Mouse (Mus musculus): ENCODE measurements around the gene Trim41. TPM values are rescaled to one million over a fixed set of nuclear protein-coding genes. Genes with fewer than 3 reads are reported as not detected.

The Trim41 gene
- total and polyA plus RNA-seq, 3 experiments, result 13.8 to 56.6 (median 56.5) TPM

DNA sequence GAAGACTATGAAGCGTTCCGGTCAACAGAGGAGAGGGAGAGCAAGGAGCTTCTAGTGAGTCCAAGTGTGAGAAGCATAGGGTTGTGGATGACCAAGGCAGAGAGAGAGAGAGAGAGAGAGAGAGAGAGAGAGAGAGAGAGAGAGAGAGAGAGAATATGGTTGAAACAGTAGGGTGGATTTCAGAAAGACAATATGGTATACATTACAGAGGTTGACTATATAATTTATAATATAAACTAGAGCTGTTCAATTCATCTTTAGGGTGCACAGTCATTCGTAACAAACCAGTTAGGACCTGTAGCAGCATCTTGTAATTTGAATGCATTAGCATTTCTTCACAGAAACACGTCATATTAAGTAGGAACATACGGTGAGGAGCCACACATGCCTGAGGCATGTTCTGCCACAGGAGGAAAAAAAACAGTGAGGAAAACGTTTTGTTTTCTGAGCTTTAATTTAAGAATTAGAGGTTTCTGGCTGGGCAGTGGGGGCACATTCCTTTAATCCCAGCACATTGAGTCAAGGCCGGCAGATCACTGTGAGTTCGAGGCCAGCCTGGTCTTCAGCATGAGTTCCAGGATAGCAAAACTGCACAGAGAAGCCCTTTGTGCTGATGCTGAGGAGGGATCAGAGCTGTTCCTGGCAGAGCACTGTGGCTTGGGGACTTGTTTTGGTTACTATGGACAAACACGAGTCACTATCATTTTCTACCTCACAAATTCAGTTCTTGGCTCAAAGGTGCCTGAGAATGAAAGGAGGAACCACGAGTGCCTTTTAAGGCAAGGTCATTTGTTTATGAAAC, 21.9 kb upstream of the Trim41 start:
- Histone ChIP-seq H3K27me3 (ENCODE audit: insufficient read depth, low read length) (no peaks in the 10 kb centered on the region), H3K36me3 (replicated peaks) (no peaks in the 10 kb centered on the region), H3K9me3 (replicated peaks) (no peaks in the 10 kb centered on the region), H3K4me1 (ENCODE audit: insufficient read depth, low read depth, low read length) (peaks cover 46% of the 10 kb centered on the region), H3K4me3 (ENCODE audit: low read depth, low read length) (no peak overlapping the region; the same call in 1 of the 2 replicates)
- DNase-seq (ENCODE audit: low spot score) (no peak), ATAC-seq (ENCODE audit: extremely low read depth, insufficient number of reproducible peaks, low FRiP score, poor library complexity, severe bottlenecking) (no peak)
- TF ChIP-seq CTCF (IDR thresholded peaks at IDR 0.05; ENCODE audit: low read depth, low read length) (no peak), GATA1 (IDR thresholded peaks at IDR 0.05; ENCODE audit: borderline replicate concordance, low read length) (no peak), TAL1 (conservative IDR thresholded peaks at IDR 0.05; ENCODE audit: low read depth, low read length) (no peak), POLR2AphosphoS5 (IDR thresholded peaks at IDR 0.05; ENCODE audit: insufficient replicate concordance, low read depth, low read length) (no peak), GATA2 (IDR thresholded peaks at IDR 0.05; ENCODE audit: borderline replicate concordance, low read depth, low read length) (no peak)

DNA sequence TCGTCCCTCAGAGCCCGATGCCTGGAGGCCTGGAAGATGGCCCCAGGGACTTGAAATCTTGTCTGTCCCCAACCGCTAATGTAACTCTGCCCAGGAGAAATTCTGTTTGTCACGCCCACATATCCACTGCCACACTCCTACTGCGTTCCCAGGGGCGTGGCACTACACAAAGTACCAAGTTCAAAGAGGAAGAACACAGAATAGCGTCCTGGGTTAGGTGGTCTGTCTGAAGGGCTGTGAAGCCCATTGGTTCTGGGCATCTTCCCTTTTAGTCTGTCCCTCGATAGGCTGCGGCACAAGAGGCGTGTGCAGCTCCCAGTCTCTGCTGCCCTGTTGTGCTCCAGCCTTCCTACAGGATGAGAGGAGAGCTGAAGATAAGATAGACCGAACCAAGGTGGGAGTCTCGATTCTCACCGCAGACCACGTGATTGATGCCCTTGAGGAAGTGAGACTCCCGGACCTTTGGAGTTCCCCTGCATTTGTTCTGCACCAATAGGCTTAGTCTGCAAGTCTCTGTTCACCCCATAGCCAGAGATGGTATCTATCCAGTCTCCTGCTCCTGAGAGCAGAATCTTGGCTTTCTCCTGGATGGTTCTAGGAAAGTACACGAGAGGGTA, 21.1 kb upstream of the Trim41 start:
- Histone ChIP-seq H3K4me1 (ENCODE audit: insufficient read depth, low read depth, low read length) (peaks cover 46% of the 10 kb centered on the region), H3K4me3 (ENCODE audit: low read depth, low read length) (peak overlapping the region; percentile 78), H3K27me3 (ENCODE audit: insufficient read depth, low read length) (no peaks in the 10 kb centered on the region), H3K9me3 (replicated peaks) (no peaks in the 10 kb centered on the region), H3K36me3 (replicated peaks) (no peaks in the 10 kb centered on the region)
- DNase-seq (ENCODE audit: low spot score), result peak; percentile 32
- no peak for TF ChIP-seq GATA2 (IDR thresholded peaks at IDR 0.05; ENCODE audit: borderline replicate concordance, low read depth, low read length)
- TF ChIP-seq GATA1 (IDR thresholded peaks at IDR 0.05; ENCODE audit: borderline replicate concordance, low read length), result no peak
- no peak for TF ChIP-seq POLR2AphosphoS5 (IDR thresholded peaks at IDR 0.05; ENCODE audit: insufficient replicate concordance, low read depth, low read length)
- TF ChIP-seq TAL1 (conservative IDR thresholded peaks at IDR 0.05; ENCODE audit: low read depth, low read length), result 0 out of 2 replicates have a peak, but pooled peaks have one; percentile 16
- no peak for TF ChIP-seq CTCF (IDR thresholded peaks at IDR 0.05; ENCODE audit: low read depth, low read length)
- ATAC-seq (ENCODE audit: extremely low read depth, insufficient number of reproducible peaks, low FRiP score, poor library complexity, severe bottlenecking), result peak; percentile 52

DNA sequence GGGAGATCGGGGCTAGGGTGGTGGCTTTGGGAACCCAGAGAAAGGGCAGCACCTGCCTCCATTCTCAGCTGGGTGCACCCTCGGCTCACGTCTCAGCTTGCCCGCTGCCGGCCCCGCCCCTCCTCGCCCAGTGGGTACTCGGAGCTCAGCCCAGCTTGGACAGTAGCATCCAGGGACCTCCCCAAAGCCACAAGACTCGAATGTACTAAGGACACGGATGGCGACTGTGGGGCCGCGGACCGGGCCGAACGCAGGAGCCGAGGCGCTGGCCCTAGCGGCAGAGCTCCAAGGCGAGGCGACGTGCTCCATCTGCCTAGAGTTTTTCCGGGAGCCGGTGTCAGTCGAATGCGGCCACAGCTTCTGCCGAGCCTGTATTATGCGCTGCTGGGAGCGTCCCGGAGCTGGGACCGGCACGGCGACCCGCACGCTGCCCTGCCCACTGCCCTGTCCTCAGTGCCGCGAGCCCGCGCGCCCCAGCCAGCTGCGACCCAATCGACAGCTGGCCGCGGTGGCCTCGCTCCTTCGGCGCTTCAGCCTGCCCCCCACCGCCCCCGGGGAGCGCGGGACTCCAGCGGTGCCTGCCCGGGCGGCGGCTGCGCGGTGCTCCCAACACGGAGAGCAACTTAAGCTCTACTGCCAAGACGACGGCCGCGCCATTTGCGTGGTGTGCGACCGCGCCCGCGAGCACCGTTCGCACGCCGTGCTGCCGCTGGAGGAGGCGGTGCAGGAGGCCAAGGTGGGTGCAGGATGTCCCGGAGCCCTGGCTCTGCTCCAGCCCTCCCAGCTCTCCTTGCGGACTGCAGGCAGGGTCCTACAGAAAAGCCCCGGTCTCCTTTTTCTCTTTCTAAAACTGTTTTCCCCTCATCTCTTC, 20.4 kb upstream of the Trim41 start:
- ATAC-seq (ENCODE audit: extremely low read depth, insufficient number of reproducible peaks, low FRiP score, poor library complexity, severe bottlenecking) (no peak), DNase-seq (ENCODE audit: low spot score) (no peak)
- TF ChIP-seq GATA1 (IDR thresholded peaks at IDR 0.05; ENCODE audit: borderline replicate concordance, low read length) (no peak), POLR2AphosphoS5 (IDR thresholded peaks at IDR 0.05; ENCODE audit: insufficient replicate concordance, low read depth, low read length) (no peak)
- no peaks in the 10 kb centered on the region for H3K36me3 ChIP-seq (replicated peaks)
- peak overlapping the region; percentile 78 for H3K4me3 ChIP-seq (ENCODE audit: low read depth, low read length)
- H3K9me3 ChIP-seq (replicated peaks), result no peaks in the 10 kb centered on the region
- peaks cover 48% of the 10 kb centered on the region for H3K4me1 ChIP-seq (ENCODE audit: insufficient read depth, low read depth, low read length)
- no peaks in the 10 kb centered on the region for H3K27me3 ChIP-seq (ENCODE audit: insufficient read depth, low read length)

DNA sequence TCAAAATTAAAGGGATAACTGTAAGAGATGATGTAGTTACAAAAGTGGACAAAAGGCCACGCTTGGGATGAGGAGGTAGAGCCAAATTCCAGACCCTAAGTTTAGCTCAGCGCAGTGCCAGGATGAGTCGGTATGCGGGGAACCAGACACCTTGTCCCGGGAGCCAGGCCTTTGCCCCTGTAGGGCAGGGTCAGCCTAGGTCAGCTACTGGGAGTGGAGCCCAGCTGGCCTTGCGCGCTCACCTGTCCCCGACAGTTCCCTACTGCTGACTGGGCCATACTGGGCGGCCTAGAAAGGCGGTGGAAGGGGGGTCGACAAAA, 19.8 kb upstream of the Trim41 start:
- TF ChIP-seq CTCF (IDR thresholded peaks at IDR 0.05; ENCODE audit: low read depth, low read length) (no peak), TAL1 (conservative IDR thresholded peaks at IDR 0.05; ENCODE audit: low read depth, low read length) (no peak), GATA1 (IDR thresholded peaks at IDR 0.05; ENCODE audit: borderline replicate concordance, low read length) (no peak), GATA2 (IDR thresholded peaks at IDR 0.05; ENCODE audit: borderline replicate concordance, low read depth, low read length) (no peak), POLR2AphosphoS5 (IDR thresholded peaks at IDR 0.05; ENCODE audit: insufficient replicate concordance, low read depth, low read length) (no peak)
- Histone ChIP-seq H3K4me3 (ENCODE audit: low read depth, low read length) (peak overlapping the region; percentile 78), H3K36me3 (replicated peaks) (no peaks in the 10 kb centered on the region), H3K27me3 (ENCODE audit: insufficient read depth, low read length) (no peaks in the 10 kb centered on the region), H3K9me3 (replicated peaks) (no peaks in the 10 kb centered on the region), H3K4me1 (ENCODE audit: insufficient read depth, low read depth, low read length) (peaks cover 42% of the 10 kb centered on the region)
- no peak for DNase-seq (ENCODE audit: low spot score)
- no peak for ATAC-seq (ENCODE audit: extremely low read depth, insufficient number of reproducible peaks, low FRiP score, poor library complexity, severe bottlenecking)

DNA sequence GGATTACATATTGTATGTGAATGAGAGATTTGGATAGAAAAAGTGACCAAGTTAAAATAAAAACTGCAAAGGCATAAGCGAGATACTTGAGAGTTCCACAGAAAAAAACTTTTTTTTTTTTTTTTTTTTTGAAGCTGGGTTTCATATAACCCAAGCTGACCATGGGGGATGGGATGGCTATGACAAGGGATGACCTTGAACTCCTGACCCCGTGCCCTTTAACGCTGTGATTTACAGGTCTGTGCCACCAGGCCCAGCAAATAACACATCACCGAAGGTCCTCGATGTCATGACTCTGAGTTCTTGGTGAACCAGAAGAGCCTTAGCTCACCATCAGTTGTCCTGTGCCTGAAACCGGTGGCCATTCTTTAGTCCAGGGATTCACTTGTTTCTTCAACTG, 18.8 kb upstream of the Trim41 start:
- peaks cover 41% of the 10 kb centered on the region for H3K4me1 ChIP-seq (ENCODE audit: insufficient read depth, low read depth, low read length)
- no peak for DNase-seq (ENCODE audit: low spot score)
- H3K36me3 ChIP-seq (replicated peaks), result no peaks in the 10 kb centered on the region
- H3K9me3 ChIP-seq (replicated peaks), result no peaks in the 10 kb centered on the region
- no peak overlapping the region for H3K4me3 ChIP-seq (ENCODE audit: low read depth, low read length)
- TF ChIP-seq GATA1 (IDR thresholded peaks at IDR 0.05; ENCODE audit: borderline replicate concordance, low read length), result no peak
- TF ChIP-seq POLR2AphosphoS5 (IDR thresholded peaks at IDR 0.05; ENCODE audit: insufficient replicate concordance, low read depth, low read length), result no peak
- TF ChIP-seq GATA2 (IDR thresholded peaks at IDR 0.05; ENCODE audit: borderline replicate concordance, low read depth, low read length), result no peak
- TF ChIP-seq CTCF (IDR thresholded peaks at IDR 0.05; ENCODE audit: low read depth, low read length), result no peak
- TF ChIP-seq TAL1 (conservative IDR thresholded peaks at IDR 0.05; ENCODE audit: low read depth, low read length), result no peak
- H3K27me3 ChIP-seq (ENCODE audit: insufficient read depth, low read length), result no peaks in the 10 kb centered on the region
- no peak for ATAC-seq (ENCODE audit: extremely low read depth, insufficient number of reproducible peaks, low FRiP score, poor library complexity, severe bottlenecking)
